Mouse (Mus musculus) bone marrow macrophage, adult 2 months (primary cell): ENCODE measurements around the gene Bdh1. TPM values are rescaled to one million over a fixed set of nuclear protein-coding genes. Genes with fewer than 3 reads are reported as not detected.

ENCODE experiments used
- H3K27ac ChIP-seq: 2 replicates; pipeline ENCODE4 v1.5.1; 2012; ENCODE audit warnings: low read depth, low read length; ENCODE audit not compliant: insufficient read depth
- H3K4me1 ChIP-seq: 2 replicates; pipeline ENCODE4 v1.6.1; 2012; ENCODE audit warnings: low read length; ENCODE audit not compliant: control insufficient read depth, insufficient read depth
- H3K4me3 ChIP-seq: 2 replicates; pipeline ENCODE4 v1.5.1; 2012; ENCODE audit warnings: mild to moderate bottlenecking, low read length, moderate library complexity; ENCODE audit not compliant: insufficient read depth
- CTCF ChIP-seq: IDR thresholded peaks from 2 replicates; pipeline ENCODE4 v1.5.1; 2012; ENCODE audit warnings: low read depth, mild to moderate bottlenecking, low read length, moderate library complexity
- POLR2A ChIP-seq: IDR thresholded peaks from 2 replicates; pipeline ENCODE4 v1.6.1; 2012; ENCODE audit warnings: mild to moderate bottlenecking, low read depth, low read length, borderline replicate concordance
- polyA plus RNA-seq: library from polyadenylated mRNA; stranded (reverse); fragments of >200 nt; gene quantifications from 2 replicates; pipeline ENCODE4 v1.2.4, GENCODE M21; 2012; ENCODE audit not compliant: missing spikeins, insufficient read depth, insufficient read length

The Bdh1 gene
- polyA plus RNA-seq, 1 experiment: 1.5 TPM

GRCm38 (mm10) chr16:31476872-31477603 is 55.0 kb downstream of the Bdh1 start:
- TF ChIP-seq POLR2A (no peak), CTCF (no peak)
- Histone ChIP-seq H3K27ac (no peak overlapping the region), H3K4me1 (no peaks in the 10 kb centered on the region)

DNA sequence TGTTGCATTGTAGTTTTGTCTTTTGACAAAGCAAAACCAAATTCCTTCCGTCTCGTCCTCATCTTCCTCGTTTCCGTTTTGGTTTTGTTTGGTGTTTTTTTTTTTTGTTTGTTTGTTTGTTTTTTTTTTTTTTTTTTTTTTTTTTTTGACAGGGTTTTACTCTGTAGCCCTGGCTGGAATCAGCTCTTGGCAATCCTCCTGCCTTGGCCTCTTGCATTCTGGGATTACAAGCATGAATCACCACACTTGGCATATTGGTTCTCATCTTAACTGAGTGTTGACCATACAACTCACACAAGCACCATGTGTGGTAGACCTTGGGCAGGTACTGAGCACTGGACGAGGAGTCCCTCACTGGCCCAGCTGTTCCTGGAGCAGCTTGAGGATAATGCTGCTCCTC is 63.3 kb downstream of the Bdh1 start:
- TF ChIP-seq POLR2A (no peak), CTCF (no peak)
- Histone ChIP-seq H3K4me3 (no peak overlapping the region), H3K4me1 (no peaks in the 10 kb centered on the region), H3K27ac (no peak overlapping the region)

More at GRCm38 (mm10) chr16:31476872-31477603, 55.0 kb downstream of the Bdh1 start:
- no peak overlapping the region for H3K4me3 ChIP-seq

DNA sequence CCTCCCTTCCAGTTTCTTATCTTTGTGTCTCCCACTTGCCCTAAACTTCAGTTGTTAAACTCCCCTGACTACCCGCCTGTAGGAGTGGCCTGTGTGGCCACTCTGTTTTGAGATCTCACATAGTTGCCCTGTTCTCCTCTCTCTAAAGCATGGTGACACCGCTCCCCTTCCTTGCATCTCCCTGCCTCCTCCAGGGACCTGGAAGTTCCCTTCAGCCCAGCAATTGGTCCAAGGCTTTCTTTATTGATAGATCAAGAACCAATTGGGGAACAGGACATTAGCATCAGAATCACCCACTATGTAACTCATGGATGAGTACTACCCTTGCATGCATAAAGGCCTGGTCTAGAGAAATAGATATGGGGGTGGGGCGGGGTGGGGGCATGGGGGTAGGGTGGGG is 65.2 kb downstream of the Bdh1 start:
- no peak for TF ChIP-seq POLR2A
- TF ChIP-seq CTCF: no peak
- Histone ChIP-seq H3K27ac (no peak overlapping the region), H3K4me1 (no peaks in the 10 kb centered on the region), H3K4me3 (no peak overlapping the region)

DNA sequence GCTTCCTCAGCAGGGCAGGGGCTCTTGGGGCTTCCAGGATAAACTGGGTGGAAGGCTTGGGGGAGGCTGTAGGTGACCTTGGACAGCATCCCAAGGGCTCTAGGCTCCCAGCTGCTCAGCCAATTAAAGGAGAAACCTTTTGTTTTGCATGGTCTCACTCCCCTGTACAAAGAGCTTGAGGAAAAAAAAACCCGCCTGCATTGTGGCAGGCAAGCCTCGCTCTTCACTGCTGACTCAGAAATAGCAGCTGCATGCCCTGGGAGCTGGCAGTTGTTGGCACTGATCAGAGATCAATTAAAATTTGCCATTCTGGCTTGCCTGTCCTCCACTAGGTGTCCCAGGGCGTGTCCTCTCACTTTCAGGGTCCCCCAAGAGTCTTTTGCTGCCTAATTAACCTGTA is 67.0 kb downstream of the Bdh1 start:
- H3K27ac ChIP-seq: no peak overlapping the region
- no peak for TF ChIP-seq POLR2A
- TF ChIP-seq CTCF: no peak
- no peaks in the 10 kb centered on the region for H3K4me1 ChIP-seq
- no peak overlapping the region for H3K4me3 ChIP-seq

DNA sequence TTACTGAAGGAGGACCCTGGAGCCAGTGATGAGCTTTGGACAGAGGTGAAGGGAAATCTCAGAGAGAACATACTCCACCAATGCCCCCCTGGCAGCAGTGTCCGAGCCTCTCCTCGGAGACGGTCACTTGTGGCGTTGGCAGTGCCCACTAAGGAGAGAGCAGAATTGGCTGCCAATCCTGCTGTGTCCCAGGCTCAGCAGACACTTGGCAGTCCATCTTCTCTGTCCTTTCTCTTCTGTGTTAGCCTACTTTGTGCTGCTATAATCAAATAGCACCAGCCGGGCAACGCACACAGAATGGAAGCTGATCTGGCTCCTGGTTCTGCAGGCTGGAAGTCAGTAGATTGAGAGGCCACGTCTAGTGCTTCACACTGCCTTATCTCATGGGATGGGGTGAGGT is 68.9 kb downstream of the Bdh1 start:
- H3K27ac ChIP-seq: no peak overlapping the region
- H3K4me3 ChIP-seq: no peak overlapping the region
- TF ChIP-seq POLR2A (no peak), CTCF (no peak)
- no peaks in the 10 kb centered on the region for H3K4me1 ChIP-seq

DNA sequence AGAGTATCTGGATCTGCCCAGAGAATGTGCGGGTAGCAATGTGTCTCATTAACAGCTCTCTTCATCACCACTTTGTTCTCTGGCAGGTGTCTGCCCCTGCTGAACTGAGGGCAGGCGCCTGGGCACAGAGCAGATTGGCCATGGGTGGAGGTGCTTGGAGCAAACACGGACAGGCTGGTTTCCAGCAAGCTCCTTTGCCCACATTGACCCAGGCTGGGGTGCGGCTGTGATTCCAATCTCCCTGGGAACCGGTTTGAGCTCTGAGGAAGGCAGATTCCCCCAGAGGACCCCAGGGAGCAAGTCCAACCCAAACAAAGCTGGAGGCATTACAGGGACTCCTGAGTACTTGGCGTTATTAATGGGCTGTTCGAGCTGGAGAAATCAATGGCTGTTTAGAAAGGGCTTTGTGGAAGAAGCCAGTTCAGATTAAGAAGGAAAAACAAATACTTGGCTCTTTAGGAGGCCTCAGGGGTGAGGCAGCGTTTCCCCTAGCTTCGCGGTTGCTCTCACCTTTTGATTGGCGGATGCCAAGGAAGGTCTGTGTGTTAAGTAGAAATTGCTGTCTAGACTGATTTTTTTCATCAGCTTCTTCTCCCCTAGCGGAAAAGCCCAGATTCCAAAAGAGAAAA is 71.0 kb downstream of the Bdh1 start:
- TF ChIP-seq POLR2A: no peak
- TF ChIP-seq CTCF: no peak
- H3K4me3 ChIP-seq: no peak overlapping the region

GRCm38 (mm10) chr16:31493550-31493965 is 71.5 kb downstream of the Bdh1 start:
- Histone ChIP-seq H3K4me3 (no peak overlapping the region), H3K4me1 (no peaks in the 10 kb centered on the region), H3K27ac (no peak overlapping the region)
- TF ChIP-seq POLR2A (no peak), CTCF (no peak)

More for the DNA sequence above, 71.0 kb downstream of the Bdh1 start:
- no peaks in the 10 kb centered on the region for H3K4me1 ChIP-seq
- H3K27ac ChIP-seq: no peak overlapping the region

DNA sequence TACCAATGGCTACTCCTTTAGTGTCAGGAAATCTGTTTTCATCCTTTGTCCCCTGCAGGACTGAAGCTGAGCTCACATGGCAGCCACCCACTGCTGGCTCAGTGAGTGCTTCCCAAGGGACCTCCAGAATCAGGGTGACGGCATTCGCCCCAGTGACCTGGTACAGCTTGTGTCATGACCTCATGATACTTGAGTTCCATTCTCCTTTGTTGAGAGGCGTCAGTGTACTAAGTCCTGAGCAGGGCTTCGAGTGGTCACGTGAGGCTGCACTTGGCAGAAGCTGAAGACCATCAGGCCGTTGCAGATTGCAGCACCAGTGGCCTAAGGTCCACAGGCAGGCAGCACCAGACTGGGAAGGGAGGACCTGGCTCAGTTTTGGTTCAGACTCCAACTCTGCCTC is 71.9 kb downstream of the Bdh1 start:
- no peak overlapping the region for H3K27ac ChIP-seq
- TF ChIP-seq CTCF: no peak
- H3K4me3 ChIP-seq: no peak overlapping the region
- H3K4me1 ChIP-seq: no peaks in the 10 kb centered on the region

- H3K27ac ChIP-seq: no peak overlapping the region
- H3K4me1 ChIP-seq: no peaks in the 10 kb centered on the region
- TF ChIP-seq CTCF (no peak), POLR2A (no peak)
- H3K4me3 ChIP-seq: no peak overlapping the region
Measured at GRCm38 (mm10) chr16:31495356-31495755, 73.3 kb downstream of the Bdh1 start.

- H3K4me3 ChIP-seq: no peak overlapping the region
- no peaks in the 10 kb centered on the region for H3K4me1 ChIP-seq
- no peak overlapping the region for H3K27ac ChIP-seq
- TF ChIP-seq POLR2A (no peak), CTCF (no peak)
Measured at GRCm38 (mm10) chr16:31495769-31496168, 73.7 kb downstream of the Bdh1 start.

GRCm38 (mm10) chr16:31498336-31498735 is 76.3 kb downstream of the Bdh1 start:
- Histone ChIP-seq H3K4me1 (no peaks in the 10 kb centered on the region), H3K4me3 (no peak overlapping the region), H3K27ac (no peak overlapping the region)
- TF ChIP-seq POLR2A (no peak), CTCF (no peak)
